Mouse (Mus musculus) neural tube, embryonic 12.5 days (tissue): ENCODE data around the gene Mylip. TPM values are rescaled to one million over a fixed set of nuclear protein-coding genes. Genes with fewer than 3 reads are reported as not detected.

Source experiments
- ATAC-seq: fragments of 200-750 bp; cut with Nextera tagmentation; 2 replicates; pipeline ENCODE4 v1.8.0; 2017; ENCODE audit warnings: low read depth, mild to moderate bottlenecking, moderate TSS enrichment, moderate library complexity; ENCODE audit not compliant: low FRiP score
- H3K27ac ChIP-seq: fragments of 300-500 bp; sonication (generic); 2 replicates; pipeline ENCODE4 v1.5.1; 2016
- H3K27me3 ChIP-seq: fragments of 300-500 bp; sonication (generic); replicated peaks from 2 replicates; pipeline ENCODE4 v1.6.1; 2016; ENCODE audit warnings: mild to moderate bottlenecking
- H3K36me3 ChIP-seq: fragments of 300-500 bp; sonication (generic); 2 replicates; pipeline ENCODE4 v1.6.1; 2016; ENCODE audit warnings: mild to moderate bottlenecking
- H3K4me1 ChIP-seq: fragments of 300-500 bp; sonication (generic); 2 replicates; pipeline ENCODE4 v1.6.1; 2016
- H3K4me2 ChIP-seq: fragments of 300-500 bp; sonication (generic); replicated peaks from 2 replicates; pipeline ENCODE4 v1.6.1; 2016; ENCODE audit warnings: mild to moderate bottlenecking
- H3K4me3 ChIP-seq: fragments of 300-500 bp; sonication (generic); 2 replicates; pipeline ENCODE4 v1.5.1; 2016
- H3K9ac ChIP-seq: fragments of 300-500 bp; sonication (generic); 2 replicates; pipeline ENCODE4 v1.6.1; 2016; ENCODE audit warnings: mild to moderate bottlenecking
- H3K9me3 ChIP-seq: fragments of 300-500 bp; sonication (generic); 2 replicates; pipeline ENCODE4 v1.6.1; 2016; ENCODE audit warnings: mild to moderate bottlenecking
- WGBS: fragments of 180-500 bp; shearing (Covaris S2); methylation state at CpG from one replicate; pipeline ENCODE4 v1.1.7; 2016; 5-methylcytosine and 5-hydroxymethylcytosine counted together
- polyA plus RNA-seq: library from polyadenylated mRNA; unstranded; fragments of >200 nt; fragmentation: Nextera tagmentation; extraction: Ambion mirVana; gene quantifications from 2 replicates; pipeline ENCODE4 v1.2.1, GENCODE M21; 2016

The Mylip gene
- polyA plus RNA-seq, 1 experiment from 2014 or later: 11.6 TPM

- no peak overlapping the region for H3K4me2 ChIP-seq
- no peaks in the 10 kb centered on the region for H3K27me3 ChIP-seq
- ATAC-seq: no peak
- no peak overlapping the region for H3K4me3 ChIP-seq
- H3K4me1 ChIP-seq: peaks cover 3% of the 10 kb centered on the region; the same call in 1 of the 2 replicates
- no peaks in the 10 kb centered on the region for H3K9me3 ChIP-seq
- H3K36me3 ChIP-seq: no peaks in the 10 kb centered on the region
- WGBS: 88% methylated on average over 8 of the region's 8 CpGs
- no peak overlapping the region for H3K27ac ChIP-seq
- no peak overlapping the region for H3K9ac ChIP-seq
Measured at GRCm38 (mm10) chr13:45396724-45397123, 7.2 kb downstream of the Mylip start.

GRCm38 (mm10) chr13:45397240-45397639, 7.7 kb downstream of the Mylip start:
- no peak overlapping the region for H3K27ac ChIP-seq
- H3K36me3 ChIP-seq: no peaks in the 10 kb centered on the region
- H3K4me1 ChIP-seq: peaks cover 3% of the 10 kb centered on the region; the same call in 1 of the 2 replicates
- no peaks in the 10 kb centered on the region for H3K27me3 ChIP-seq
- H3K4me2 ChIP-seq: no peak overlapping the region
- ATAC-seq: no peak
- H3K9me3 ChIP-seq: no peaks in the 10 kb centered on the region
- H3K9ac ChIP-seq: no peak overlapping the region
- WGBS: 46% methylated on average over 5 of the region's 5 CpGs
- H3K4me3 ChIP-seq: no peak overlapping the region

- 72% methylated on average over 16 of the region's 21 CpGs for WGBS
- Histone ChIP-seq H3K9ac (no peak overlapping the region), H3K4me2 (no peak overlapping the region), H3K36me3 (no peaks in the 10 kb centered on the region), H3K27ac (no peak overlapping the region), H3K9me3 (no peaks in the 10 kb centered on the region), H3K27me3 (no peaks in the 10 kb centered on the region), H3K4me1 (no peaks in the 10 kb centered on the region), H3K4me3 (no peak overlapping the region)
- no peak for ATAC-seq
Measured at GRCm38 (mm10) chr13:45397896-45398805, 8.6 kb downstream of the Mylip start.

- Histone ChIP-seq H3K27ac (no peak overlapping the region), H3K9me3 (no peaks in the 10 kb centered on the region), H3K36me3 (peaks cover 8% of the 10 kb centered on the region), H3K27me3 (no peaks in the 10 kb centered on the region), H3K4me1 (no peaks in the 10 kb centered on the region), H3K4me3 (no peak overlapping the region), H3K4me2 (no peak overlapping the region), H3K9ac (no peak overlapping the region)
- ATAC-seq: no peak
- 76% methylated on average over 7 of the region's 7 CpGs for WGBS
Measured at GRCm38 (mm10) chr13:45400700-45401099, 11.2 kb downstream of the Mylip start.

GRCm38 (mm10) chr13:45401816-45402215, 12.3 kb downstream of the Mylip start:
- WGBS: 73% methylated on average over 7 of the region's 7 CpGs
- Histone ChIP-seq H3K4me3 (no peak overlapping the region), H3K36me3 (peaks cover 17% of the 10 kb centered on the region), H3K9ac (no peak overlapping the region), H3K4me1 (no peaks in the 10 kb centered on the region), H3K27ac (no peak overlapping the region), H3K4me2 (no peak overlapping the region), H3K9me3 (no peaks in the 10 kb centered on the region), H3K27me3 (no peaks in the 10 kb centered on the region)
- ATAC-seq: no peak

- peaks cover 22% of the 10 kb centered on the region for H3K36me3 ChIP-seq
- H3K9me3 ChIP-seq: no peaks in the 10 kb centered on the region
- H3K4me2 ChIP-seq: no peak overlapping the region
- H3K27me3 ChIP-seq: no peaks in the 10 kb centered on the region
- no peak overlapping the region for H3K4me3 ChIP-seq
- WGBS: 77% methylated on average over 7 of the region's 7 CpGs
- no peak for ATAC-seq
- no peak overlapping the region for H3K9ac ChIP-seq
- no peaks in the 10 kb centered on the region for H3K4me1 ChIP-seq
- no peak overlapping the region for H3K27ac ChIP-seq
Measured at GRCm38 (mm10) chr13:45402316-45403039, 12.9 kb downstream of the Mylip start.

- H3K4me1 ChIP-seq: no peaks in the 10 kb centered on the region
- peaks cover 40% of the 10 kb centered on the region for H3K36me3 ChIP-seq
- no peak overlapping the region for H3K9ac ChIP-seq
- H3K27me3 ChIP-seq: no peaks in the 10 kb centered on the region
- ATAC-seq: no peak
- no peaks in the 10 kb centered on the region for H3K9me3 ChIP-seq
- 91% methylated on average over 6 of the region's 6 CpGs for WGBS
- no peak overlapping the region for H3K27ac ChIP-seq
- no peak overlapping the region for H3K4me3 ChIP-seq
- no peak overlapping the region for H3K4me2 ChIP-seq
Measured at GRCm38 (mm10) chr13:45404269-45404668, 14.7 kb downstream of the Mylip start.

GRCm38 (mm10) chr13:45405194-45405810, 15.8 kb downstream of the Mylip start:
- H3K4me1 ChIP-seq: no peaks in the 10 kb centered on the region
- peaks cover 45% of the 10 kb centered on the region for H3K36me3 ChIP-seq
- H3K27me3 ChIP-seq: no peaks in the 10 kb centered on the region
- WGBS: 94% methylated on average over 6 of the region's 6 CpGs
- no peak overlapping the region for H3K9ac ChIP-seq
- H3K27ac ChIP-seq: no peak overlapping the region
- H3K4me3 ChIP-seq: no peak overlapping the region
- no peak overlapping the region for H3K4me2 ChIP-seq
- ATAC-seq: no peak
- H3K9me3 ChIP-seq: no peaks in the 10 kb centered on the region

- H3K27ac ChIP-seq: no peak overlapping the region
- no peak overlapping the region for H3K4me3 ChIP-seq
- no peak overlapping the region for H3K4me2 ChIP-seq
- ATAC-seq: no peak
- no peak overlapping the region for H3K9ac ChIP-seq
- H3K36me3 ChIP-seq: peaks cover 47% of the 10 kb centered on the region
- no peaks in the 10 kb centered on the region for H3K27me3 ChIP-seq
- 94% methylated on average over 11 of the region's 11 CpGs for WGBS
- no peaks in the 10 kb centered on the region for H3K9me3 ChIP-seq
- H3K4me1 ChIP-seq: no peaks in the 10 kb centered on the region
Measured at GRCm38 (mm10) chr13:45406289-45406688, 16.7 kb downstream of the Mylip start.

- H3K9me3 ChIP-seq: no peaks in the 10 kb centered on the region
- H3K9ac ChIP-seq: no peak overlapping the region
- H3K4me1 ChIP-seq: no peaks in the 10 kb centered on the region
- H3K36me3 ChIP-seq: peaks cover 50% of the 10 kb centered on the region
- H3K4me2 ChIP-seq: no peak overlapping the region
- H3K27ac ChIP-seq: no peak overlapping the region
- H3K4me3 ChIP-seq: no peak overlapping the region
- no peak for ATAC-seq
- 75% methylated on average over 6 of the region's 6 CpGs for WGBS
- H3K27me3 ChIP-seq: no peaks in the 10 kb centered on the region
Measured at GRCm38 (mm10) chr13:45406703-45407102, 17.2 kb downstream of the Mylip start.

- 85% methylated on average over 4 of the region's 4 CpGs for WGBS
- H3K4me1 ChIP-seq: no peaks in the 10 kb centered on the region
- ATAC-seq: no peak
- H3K9ac ChIP-seq: no peak overlapping the region
- no peaks in the 10 kb centered on the region for H3K27me3 ChIP-seq
- no peak overlapping the region for H3K27ac ChIP-seq
- H3K4me2 ChIP-seq: no peak overlapping the region
- no peak overlapping the region for H3K4me3 ChIP-seq
- no peaks in the 10 kb centered on the region for H3K9me3 ChIP-seq
- H3K36me3 ChIP-seq: peaks cover 50% of the 10 kb centered on the region
Measured at GRCm38 (mm10) chr13:45410936-45411335, 21.4 kb downstream of the Mylip start.

GRCm38 (mm10) chr13:45413066-45413465, 23.5 kb downstream of the Mylip start:
- Histone ChIP-seq H3K9ac (no peak overlapping the region), H3K9me3 (no peaks in the 10 kb centered on the region), H3K27me3 (no peaks in the 10 kb centered on the region), H3K4me3 (no peak overlapping the region), H3K27ac (no peak overlapping the region), H3K36me3 (peaks cover 30% of the 10 kb centered on the region), H3K4me1 (0 out of 2 replicates have a peak, but pooled peaks cover 8% of the 10 kb centered on the region), H3K4me2 (no peak overlapping the region)
- no peak for ATAC-seq
- WGBS: 89% methylated on average over 1 of the region's 1 CpGs
